Mouse (Mus musculus): ENCODE measurements around the gene Epb41l3.

- TF ChIP-seq CTCF (IDR thresholded peaks at IDR 0.05 in 2 of 3, conservative IDR thresholded peaks at IDR 0.05 in 1 of 3; ENCODE audit: control insufficient read depth in 1 of 3, insufficient read depth in 1 of 3, low read depth in 2 of 3, low read length in 3 of 3, poor library complexity in 1 of 3, severe bottlenecking in 1 of 3) = no peak
- TF ChIP-seq MAFK (IDR thresholded peaks at IDR 0.05; ENCODE audit: borderline replicate concordance, low read depth, low read length) = no peak
- TF ChIP-seq POLR2A (IDR thresholded peaks at IDR 0.05; ENCODE audit: control insufficient read depth in 1 of 2, insufficient read depth in 1 of 2, low read depth in 1 of 2, low read length in 2 of 2, poor library complexity in 1 of 2) = no peak
- TF ChIP-seq E2F4 (IDR thresholded peaks at IDR 0.05; ENCODE audit: borderline replicate concordance, low read depth, low read length) = no peak
- TF ChIP-seq ZMIZ1 (IDR thresholded peaks at IDR 0.05; ENCODE audit: low read depth, low read length) = no peak
- TF ChIP-seq TAL1 (IDR thresholded peaks at IDR 0.05; ENCODE audit: low read length) = no peak
- TF ChIP-seq HCFC1 (IDR thresholded peaks at IDR 0.05; ENCODE audit: low read depth, low read length) = no peak
- TF ChIP-seq TCF12 (IDR thresholded peaks at IDR 0.05; ENCODE audit: low read depth, low read length) = no peak
- TF ChIP-seq MAX (IDR thresholded peaks at IDR 0.05; ENCODE audit: low read length) = no peak
- TF ChIP-seq MYC (IDR thresholded peaks at IDR 0.05; ENCODE audit: low read depth, low read length) = no peak
- TF ChIP-seq EP300 (IDR thresholded peaks at IDR 0.05; ENCODE audit: low read depth in 1 of 2, low read length in 2 of 2) = no peak
- TF ChIP-seq SMC3 (IDR thresholded peaks at IDR 0.05; ENCODE audit: low read depth, low read length) = no peak
These were observed 83.2 kb downstream of the Epb41l3 start for GRCm38 (mm10) chr17:69158690-69159089.

All from MEL (cell line).